Mouse (Mus musculus) cerebellum, adult 11 months (tissue): ENCODE results near the gene Xlr5c.
"Not testable (repeated sequence)": the region's sequence is repeated elsewhere in the genome, so short reads cannot be mapped to it uniquely, and the experiment has no call there.

ENCODE experiments used
- DNase-seq: peaks from one replicate; pipeline ENCODE4 v3.0.0; 2022

Gene Xlr5c

GRCm38 (mm10) chrX:73292876-73293275 is at the start of gene Xlr5c, which contains the start of gene Xlr5a:
Gene Xlr5c, minus strand, starts transcription at chrX:73292976.
Gene Xlr5a, minus strand, starts transcription at chrX:73292976.
- DNase-seq, result not testable (repeated sequence)

GRCm38 (mm10) chrX:73342483-73342895 is 49.7 kb upstream of the Xlr5c start, which contains the start of gene Zfp275:
Gene Zfp275, plus strand, starts transcription at chrX:73342621.
- peak; percentile 64 for DNase-seq

- DNase-seq, result no peak
Measured at GRCm38 (mm10) chrX:73342068-73342467, 49.3 kb upstream of the Xlr5c start.

GRCm38 (mm10) chrX:73341473-73341872 is 48.7 kb upstream of the Xlr5c start:
- no peak for DNase-seq

GRCm38 (mm10) chrX:73336740-73337139 is 44.0 kb upstream of the Xlr5c start, which contains the start of gene Gm45015:
Gene Gm45015, minus strand, starts transcription at chrX:73336840.
- no peak for DNase-seq

GRCm38 (mm10) chrX:73333548-73333947 is 40.8 kb upstream of the Xlr5c start:
- DNase-seq, result no peak

- DNase-seq, result no peak
Measured at GRCm38 (mm10) chrX:73327215-73327614, 34.4 kb upstream of the Xlr5c start.

GRCm38 (mm10) chrX:73321029-73321428 is 28.3 kb upstream of the Xlr5c start:
- no peak for DNase-seq

- DNase-seq, result peak; percentile 16
Measured at GRCm38 (mm10) chrX:73312522-73312921, 19.7 kb upstream of the Xlr5c start.

GRCm38 (mm10) chrX:73295745-73296144 is 3.0 kb upstream of the Xlr5c start:
- DNase-seq, result not testable (repeated sequence)

GRCm38 (mm10) chrX:73265270-73265669 is 27.5 kb downstream of the Xlr5c start, which contains the start of gene Xlr3c:
Gene Xlr3c, minus strand, starts transcription at chrX:73265390.
- not testable (repeated sequence) for DNase-seq

GRCm38 (mm10) chrX:73262428-73262827 is 30.3 kb downstream of the Xlr5c start:
- DNase-seq, result not testable (repeated sequence)

- DNase-seq, result not testable (repeated sequence)
Measured at GRCm38 (mm10) chrX:73242821-73243325, 49.9 kb downstream of the Xlr5c start, which contains the start of gene Xlr4c. Gene Xlr4c, minus strand, starts transcription at chrX:73243130.
